Mouse (Mus musculus) cerebellum, adult 8-10 months (tissue): ENCODE data around the gene Lxn.

Source experiments
- DNase-seq: peaks from one replicate; pipeline ENCODE4 v3.0.0; 2022

Gene Lxn

DNA sequence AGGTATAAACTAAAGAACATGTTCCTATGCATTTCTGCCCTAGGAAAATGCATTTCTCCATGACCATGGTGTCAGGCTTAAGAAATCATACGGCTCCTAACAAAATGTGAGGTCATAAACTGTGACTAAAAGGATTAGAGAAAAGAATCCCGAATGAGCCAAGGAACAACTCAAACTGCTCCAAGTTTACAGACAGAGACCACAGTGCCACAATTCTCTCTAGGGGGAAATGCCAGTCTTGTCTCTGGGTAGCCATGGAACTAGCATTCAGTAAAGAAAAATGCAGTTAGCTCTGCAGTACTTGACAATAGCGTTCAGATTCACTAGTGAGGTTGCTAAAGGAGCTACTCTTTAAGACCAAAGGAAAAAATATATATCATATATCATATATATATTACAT is 3.8 kb downstream of the Lxn start:
- DNase-seq: no peak

DNA sequence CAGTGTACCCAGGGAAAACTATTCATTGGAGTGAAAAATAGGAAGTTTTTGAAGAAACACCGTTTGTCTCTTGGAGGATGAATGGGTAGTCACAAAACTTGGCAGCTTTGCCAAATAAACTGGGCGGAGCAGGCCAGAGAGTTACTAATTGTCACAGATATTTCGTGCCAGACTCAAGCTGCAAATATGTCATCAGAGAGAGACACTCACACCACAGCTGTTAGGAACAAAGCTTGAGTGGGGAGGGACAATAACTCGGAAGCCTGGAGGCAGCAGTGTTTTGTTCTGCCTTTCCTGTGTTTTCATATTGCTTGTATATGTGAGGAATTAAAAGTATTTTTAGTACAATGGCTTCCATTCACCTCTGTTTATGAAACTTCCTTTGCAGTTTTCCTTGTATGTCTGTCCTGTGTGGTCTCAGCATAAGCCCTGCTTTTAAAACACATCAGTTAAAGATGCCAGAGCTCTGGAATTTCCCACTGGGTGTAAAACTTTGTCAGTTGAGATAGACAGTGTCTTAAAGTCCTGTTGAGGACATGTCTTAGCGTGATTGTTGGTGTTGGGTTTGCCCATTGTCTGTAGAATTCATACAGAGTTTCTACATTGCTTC is 13.0 kb downstream of the Lxn start:
- no peak for DNase-seq

- no peak for DNase-seq
Measured at GRCm38 (mm10) chr3:67449660-67450059, 14.1 kb downstream of the Lxn start.

GRCm38 (mm10) chr3:67447143-67447542 is 16.6 kb downstream of the Lxn start:
- DNase-seq: no peak

GRCm38 (mm10) chr3:67434011-67434410 is 29.7 kb downstream of the Lxn start:
- DNase-seq: no peak

DNA sequence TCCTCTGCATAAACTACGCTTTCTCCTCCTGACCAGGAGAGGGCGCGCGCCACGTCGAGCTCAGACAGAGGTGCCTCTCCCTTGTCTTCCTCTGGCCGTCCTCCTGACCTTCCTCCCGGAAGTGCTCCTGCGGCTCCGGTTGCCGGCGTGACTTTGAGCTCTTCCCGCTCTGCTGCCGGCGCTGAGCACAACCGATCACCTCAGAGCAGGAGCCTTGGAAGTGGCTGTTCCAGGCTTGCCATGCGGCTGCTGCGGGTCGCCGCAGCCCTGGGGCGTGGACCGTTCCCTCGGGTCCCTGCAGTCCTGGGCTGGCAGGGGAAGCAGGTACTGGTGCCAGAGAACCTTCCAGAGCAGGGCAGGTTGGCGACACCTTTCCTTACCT is 33.7 kb downstream of the Lxn start, which contains the start of gene Gfm1:
TSS of gene Gfm1 (plus strand) at position 98 of the 382 bp plus-strand sequence.
- DNase-seq: peak; percentile 87

DNA sequence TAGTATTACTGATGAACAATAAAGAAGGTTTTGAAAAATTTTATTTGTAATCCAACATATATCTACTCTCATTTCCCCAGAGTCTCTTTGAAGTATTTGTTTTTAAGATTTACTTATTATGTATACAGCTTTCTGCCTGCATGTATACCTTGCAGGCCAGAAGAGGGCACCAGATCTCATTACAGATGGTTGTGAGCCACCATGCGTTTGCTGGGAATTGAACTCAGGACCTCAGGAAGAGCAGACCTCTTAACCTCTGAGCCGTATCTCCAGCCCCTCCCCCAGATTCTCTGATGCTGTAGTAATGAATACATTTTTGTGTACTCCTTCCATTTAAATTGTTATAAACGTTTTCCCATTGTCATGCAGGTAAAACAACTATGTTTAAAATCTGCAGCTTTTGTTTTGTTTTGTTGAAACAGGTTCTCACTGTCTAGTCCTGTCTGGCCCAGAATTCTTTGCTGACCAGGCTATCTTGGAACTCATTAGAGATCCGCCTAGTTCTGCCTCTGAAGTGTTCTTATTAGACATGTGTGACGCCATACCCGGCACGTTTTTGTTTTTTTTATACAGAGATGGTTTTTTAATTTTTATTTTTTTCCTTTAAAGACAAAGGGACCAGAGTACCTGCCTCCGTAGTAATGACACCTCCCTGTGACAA is 34.3 kb downstream of the Lxn start:
- DNase-seq: peak; percentile 22
